Mouse (Mus musculus) mesoderm, embryonic 11.5 days (tissue): ENCODE results near the gene Tprg.

Source experiments
- DNase-seq: peaks from one replicate; pipeline ENCODE4 v3.0.0-alpha.2; 2012; ENCODE audit warnings: low read depth, low spot score

Tprg gene

DNA sequence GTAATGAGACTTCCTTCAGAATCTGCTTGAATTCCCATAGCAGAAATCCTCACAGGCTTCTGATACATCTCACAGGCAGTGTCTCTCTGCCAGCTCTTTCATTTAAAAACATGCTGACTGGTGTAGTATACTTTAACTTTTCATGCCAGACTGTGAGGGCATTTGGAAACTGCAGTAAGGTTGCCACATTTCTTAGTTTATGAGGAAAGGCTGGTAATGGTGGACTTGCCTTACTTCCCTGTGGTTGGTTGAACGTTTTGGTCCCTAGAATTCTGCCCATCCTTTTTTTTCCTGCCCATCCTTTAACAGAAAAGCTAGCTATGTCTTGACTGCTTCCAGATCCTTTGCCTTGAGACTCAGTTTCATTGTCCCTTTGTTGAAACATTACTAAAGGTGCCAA lies 138.8 kb downstream of the Tprg start:
- no peak for DNase-seq

DNA sequence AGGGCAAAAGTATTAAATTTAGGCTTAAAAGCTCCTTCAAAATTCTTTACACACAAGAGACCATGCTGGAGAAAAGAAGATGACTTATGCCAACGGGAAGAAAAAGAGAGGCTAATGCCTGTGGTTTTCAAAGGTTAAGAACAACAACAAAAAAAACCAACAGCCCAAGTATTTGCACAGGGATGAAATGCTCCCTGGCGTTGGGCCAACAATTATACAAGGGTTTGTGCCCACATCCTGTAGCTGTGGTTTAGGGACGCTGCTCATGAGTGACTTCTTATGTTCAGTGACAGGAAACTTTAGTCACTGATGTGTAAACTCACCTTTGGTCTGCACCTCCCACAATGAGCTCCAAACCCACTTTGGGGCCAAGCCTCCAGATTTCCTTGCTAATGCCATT lies 139.6 kb downstream of the Tprg start:
- no peak for DNase-seq

DNA sequence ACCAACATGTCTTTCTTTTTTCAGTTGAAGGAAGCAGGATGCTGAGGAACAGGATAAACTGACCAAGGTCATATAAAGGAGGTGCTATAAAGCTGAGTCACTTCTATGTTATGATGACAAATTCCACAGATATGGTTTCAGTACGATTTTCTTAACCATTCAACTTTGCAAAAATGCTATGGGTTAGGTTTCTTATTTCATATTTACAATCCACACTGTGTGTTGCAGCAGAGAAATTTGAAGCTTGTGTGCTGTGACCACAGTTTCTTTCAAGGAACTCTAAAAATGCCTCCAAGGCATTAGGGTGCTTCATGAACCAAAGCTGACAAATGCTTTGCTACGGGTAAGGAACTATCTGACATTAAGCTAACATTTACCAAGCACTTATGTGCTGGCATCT lies 153.4 kb downstream of the Tprg start:
- DNase-seq, result no peak

DNA sequence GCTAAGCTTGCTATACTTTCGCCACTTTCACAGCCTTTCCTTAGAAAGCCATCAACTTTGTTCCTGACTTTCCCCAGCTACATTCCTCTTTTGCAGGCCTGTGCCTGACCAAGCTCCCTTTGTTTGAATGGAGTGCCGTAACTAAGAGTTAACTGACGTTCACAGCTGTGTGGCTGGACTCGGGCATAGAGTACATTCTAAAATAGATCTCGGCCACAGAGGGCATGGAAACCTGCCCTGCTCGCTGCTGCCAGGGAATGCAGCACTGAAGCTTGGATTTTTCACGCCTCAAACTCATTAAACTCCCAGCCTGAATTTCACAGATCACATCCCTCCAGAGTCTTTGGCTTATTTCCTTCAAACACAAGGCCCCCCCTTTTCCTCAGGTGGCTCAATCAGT lies 159.0 kb downstream of the Tprg start:
- DNase-seq, result peak; percentile 26

DNA sequence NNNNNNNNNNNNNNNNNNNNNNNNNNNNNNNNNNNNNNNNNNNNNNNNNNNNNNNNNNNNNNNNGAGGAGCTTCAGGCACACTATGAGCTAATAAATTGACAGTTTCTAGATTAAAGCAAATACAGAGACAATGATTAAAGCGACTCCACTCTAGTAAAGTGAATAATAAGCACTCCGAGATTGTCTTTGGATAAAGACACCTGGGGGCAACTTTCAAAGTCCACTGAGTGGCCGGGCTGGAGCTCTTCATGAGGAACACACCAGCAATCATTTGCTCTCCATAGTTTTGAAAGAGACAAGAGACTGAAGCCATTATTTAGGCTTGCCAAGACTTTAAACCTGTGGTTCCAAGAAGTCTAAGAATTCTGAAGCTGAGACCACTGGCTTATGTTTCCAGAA lies 164.9 kb downstream of the Tprg start:
- no peak for DNase-seq

DNA sequence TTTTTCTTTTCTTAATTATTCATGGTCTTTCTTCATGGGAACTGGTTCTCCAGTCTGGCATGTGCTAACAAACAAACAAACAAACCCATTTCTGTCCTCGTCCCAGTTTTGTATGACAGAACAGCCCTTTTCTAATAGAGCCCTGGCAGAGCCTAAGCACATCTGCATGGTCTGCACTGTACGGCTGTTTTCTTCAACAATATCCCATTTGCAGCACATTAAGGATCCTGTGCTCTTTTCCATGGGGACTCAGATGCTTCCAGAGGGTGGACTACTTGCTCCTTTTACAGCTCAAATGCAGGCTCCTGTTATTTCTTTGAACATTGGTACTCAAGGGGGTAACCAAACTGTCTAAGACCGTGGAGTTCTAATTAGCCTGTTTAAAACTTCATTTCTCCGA lies 178.1 kb downstream of the Tprg start:
- no peak for DNase-seq

DNA sequence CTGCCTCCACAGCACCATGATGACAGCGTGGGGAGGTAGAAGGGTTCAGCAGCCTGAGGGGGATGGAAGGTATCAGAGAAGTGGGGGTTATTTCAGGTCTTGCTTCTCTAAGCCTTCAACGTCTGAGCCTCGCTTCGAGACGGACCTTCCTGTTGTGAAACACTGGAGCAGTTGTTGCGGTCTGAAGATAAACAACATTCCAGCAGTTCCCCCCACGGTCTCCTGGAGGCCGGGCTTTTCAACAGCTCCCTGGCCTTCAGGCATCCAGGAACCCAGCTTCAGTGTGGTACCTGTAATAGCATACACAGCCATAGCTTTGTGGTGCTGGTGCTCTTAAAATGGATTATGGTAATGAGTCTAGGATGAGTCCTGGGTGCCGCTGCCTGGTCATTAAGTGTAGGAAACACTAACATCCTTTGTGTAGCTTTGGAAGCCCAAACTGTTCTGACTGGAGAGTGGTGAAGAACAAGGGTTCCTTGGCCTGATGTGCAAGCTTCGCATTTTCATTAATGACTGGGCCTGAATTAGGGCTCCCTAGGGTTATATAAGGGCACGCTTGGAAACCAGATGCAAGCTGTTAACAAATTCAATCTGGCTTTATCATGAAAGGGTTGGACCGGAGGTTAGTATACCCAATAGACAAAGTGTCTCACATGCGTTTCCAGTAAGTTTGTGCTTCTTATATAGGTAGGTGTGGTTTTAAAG lies 179.0 kb downstream of the Tprg start:
- DNase-seq, result peak; percentile 27

DNA sequence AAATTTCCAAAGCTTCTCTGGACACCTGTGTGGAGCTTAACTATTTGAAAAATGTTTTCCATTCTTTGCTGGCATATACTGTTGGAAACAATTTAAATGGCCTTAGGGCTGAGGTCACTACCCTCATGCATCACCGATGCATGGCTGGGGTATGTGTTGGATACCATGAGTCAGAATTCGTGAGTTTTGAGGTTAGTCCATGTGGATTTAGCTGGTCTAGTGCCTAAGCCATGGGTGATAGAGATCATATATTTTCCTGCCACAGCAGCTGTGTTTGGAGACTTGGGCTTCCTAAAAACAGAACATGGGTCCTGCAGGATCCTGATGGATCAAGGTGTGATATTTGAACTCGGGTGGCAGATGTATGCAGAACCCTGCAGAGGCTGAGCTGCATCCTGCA lies 181.4 kb downstream of the Tprg start:
- no peak for DNase-seq

DNA sequence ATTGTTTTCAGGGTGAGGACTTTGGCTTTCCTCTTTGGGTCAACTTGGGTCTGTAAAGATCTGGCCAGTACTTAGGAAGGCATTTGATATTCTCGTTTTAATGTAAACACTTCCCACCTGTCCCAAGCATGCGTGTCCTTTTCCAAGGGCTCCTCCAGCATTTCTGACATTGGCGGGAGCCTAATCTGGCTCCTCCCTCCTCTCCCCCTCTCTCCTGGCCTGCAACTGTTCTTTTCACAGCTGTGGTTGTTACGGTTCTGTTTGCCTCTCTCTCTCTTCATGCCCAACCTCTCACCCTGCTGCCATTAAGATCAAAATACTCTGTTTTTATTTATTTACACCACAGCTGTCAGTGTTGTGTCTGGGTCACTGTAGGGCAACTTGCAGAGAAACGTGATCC lies 182.0 kb downstream of the Tprg start:
- DNase-seq, result no peak
